Mouse (Mus musculus) forebrain, embryonic 11.5 days (tissue): Measurements from ENCODE around the gene Tjp3. TPM values are rescaled to one million over a fixed set of nuclear protein-coding genes. Genes with fewer than 3 reads are reported as not detected.
"Not testable (repeated sequence)": the region's sequence is repeated elsewhere in the genome, so short reads cannot be mapped to it uniquely, and the experiment has no call there.

Experiments used
- ATAC-seq: fragments of 200-750 bp; cut with Nextera tagmentation; replicated peaks from 2 replicates; pipeline ENCODE4 v1.8.0; 2017; ENCODE audit warnings: moderate TSS enrichment; ENCODE audit not compliant: low FRiP score
- DNase-seq: peaks from one replicate; pipeline ENCODE4 v3.0.0-alpha.2; 2017; ENCODE audit warnings: low spot score
- H3K27ac ChIP-seq: fragments of 300-500 bp; sonication (generic); 2 replicates; pipeline ENCODE4 v1.5.1; 2014; ENCODE audit warnings: low read depth, low read length
- H3K27me3 ChIP-seq: fragments of 300-500 bp; sonication (generic); 2 replicates; pipeline ENCODE4 v1.6.1; 2014; ENCODE audit warnings: mild to moderate bottlenecking, low read length, mixed read lengths; ENCODE audit not compliant: control insufficient read depth, insufficient read depth
- H3K36me3 ChIP-seq: fragments of 300-500 bp; sonication (generic); 2 replicates; pipeline ENCODE4 v1.6.1; 2014; ENCODE audit warnings: mild to moderate bottlenecking, low read length, moderate library complexity, mixed read lengths; ENCODE audit not compliant: control insufficient read depth, insufficient read depth
- H3K4me1 ChIP-seq: fragments of 300-500 bp; sonication (generic); replicated peaks from 2 replicates; pipeline ENCODE4 v1.6.1; 2014; ENCODE audit warnings: low read length, mixed read lengths; ENCODE audit not compliant: control insufficient read depth, insufficient read depth
- H3K4me2 ChIP-seq: fragments of 300-500 bp; sonication (generic); 2 replicates; pipeline ENCODE4 v1.6.1; 2014; ENCODE audit warnings: low read depth, mild to moderate bottlenecking, low read length, moderate library complexity, mixed read lengths; ENCODE audit not compliant: severe bottlenecking
- H3K4me3 ChIP-seq: fragments of 300-500 bp; sonication (generic); 2 replicates; pipeline ENCODE4 v1.5.1; 2014; ENCODE audit warnings: low read depth, low read length
- H3K9ac ChIP-seq: fragments of 300-500 bp; sonication (generic); 2 replicates; pipeline ENCODE4 v1.6.1; 2014; ENCODE audit warnings: low read length
- H3K9me3 ChIP-seq: fragments of 300-500 bp; sonication (generic); 2 replicates; pipeline ENCODE4 v1.6.1; 2016; ENCODE audit warnings: low read length, mixed read lengths; ENCODE audit not compliant: control insufficient read depth
- WGBS: fragments of 180-500 bp; shearing (Covaris S2); extraction: QIAGEN DNeasy Blood & Tissue Kit; methylation state at CpG from one replicate; pipeline ENCODE4 v1.1.7; 2014; 5-methylcytosine and 5-hydroxymethylcytosine counted together
- microRNA-seq: library from miRNA; unstranded; fragments of <30 nt; microRNA quantifications from one replicate; pipeline ENCODE4, GENCODE M21; 2016; ENCODE audit not compliant: insufficient number of aligned reads
- polyA plus RNA-seq: library from polyadenylated mRNA; unstranded; fragments of >200 nt; fragmentation: Nextera tagmentation; extraction: Ambion mirVana; gene quantifications from 2 replicates; pipeline ENCODE4 v1.2.1, GENCODE M21; 2014

Gene Tjp3
- polyA plus RNA-seq, 1 experiment from 2014 or later, result 11.9 TPM

DNA sequence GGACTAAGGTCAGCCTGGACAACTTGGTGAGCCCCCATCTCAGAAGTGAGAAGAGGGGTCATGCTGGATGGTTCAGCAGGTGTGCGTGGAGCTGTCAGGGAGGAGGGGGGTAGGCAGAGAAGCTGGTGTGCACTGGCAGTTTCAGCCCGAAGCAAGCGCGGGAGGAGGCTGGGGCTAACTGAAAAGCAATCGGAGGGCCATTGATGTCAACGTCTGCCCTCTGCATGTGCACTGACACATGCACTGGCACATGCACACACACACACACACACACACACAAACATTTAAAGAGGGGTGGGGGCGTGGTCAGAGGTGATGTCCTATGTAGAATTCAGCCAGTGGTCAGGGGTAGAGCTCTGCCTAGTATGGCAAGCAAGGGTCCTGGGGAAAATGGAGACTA is 59.9 kb downstream of the Tjp3 start:
- ATAC-seq, result 0 out of 2 replicates have a peak, but pooled peaks have one; percentile 4
- no peak for DNase-seq
- 0 out of 2 replicates have a peak overlapping the region, but pooled peaks have one; percentile 12 for H3K9ac ChIP-seq
- no peak overlapping the region; the same call in 1 of the 2 replicates for H3K4me3 ChIP-seq
- peaks cover 7% of the 10 kb centered on the region; the same call in 1 of the 2 replicates for H3K4me1 ChIP-seq
- no peaks in the 10 kb centered on the region; the same call in 1 of the 2 replicates for H3K27me3 ChIP-seq
- peak overlapping the region; percentile 53; the same call in 1 of the 2 replicates for H3K4me2 ChIP-seq
- no peaks in the 10 kb centered on the region for H3K9me3 ChIP-seq
- WGBS, result 45% methylated on average over 7 of the region's 7 CpGs
- H3K36me3 ChIP-seq, result no peaks in the 10 kb centered on the region
- no peak overlapping the region for H3K27ac ChIP-seq

DNA sequence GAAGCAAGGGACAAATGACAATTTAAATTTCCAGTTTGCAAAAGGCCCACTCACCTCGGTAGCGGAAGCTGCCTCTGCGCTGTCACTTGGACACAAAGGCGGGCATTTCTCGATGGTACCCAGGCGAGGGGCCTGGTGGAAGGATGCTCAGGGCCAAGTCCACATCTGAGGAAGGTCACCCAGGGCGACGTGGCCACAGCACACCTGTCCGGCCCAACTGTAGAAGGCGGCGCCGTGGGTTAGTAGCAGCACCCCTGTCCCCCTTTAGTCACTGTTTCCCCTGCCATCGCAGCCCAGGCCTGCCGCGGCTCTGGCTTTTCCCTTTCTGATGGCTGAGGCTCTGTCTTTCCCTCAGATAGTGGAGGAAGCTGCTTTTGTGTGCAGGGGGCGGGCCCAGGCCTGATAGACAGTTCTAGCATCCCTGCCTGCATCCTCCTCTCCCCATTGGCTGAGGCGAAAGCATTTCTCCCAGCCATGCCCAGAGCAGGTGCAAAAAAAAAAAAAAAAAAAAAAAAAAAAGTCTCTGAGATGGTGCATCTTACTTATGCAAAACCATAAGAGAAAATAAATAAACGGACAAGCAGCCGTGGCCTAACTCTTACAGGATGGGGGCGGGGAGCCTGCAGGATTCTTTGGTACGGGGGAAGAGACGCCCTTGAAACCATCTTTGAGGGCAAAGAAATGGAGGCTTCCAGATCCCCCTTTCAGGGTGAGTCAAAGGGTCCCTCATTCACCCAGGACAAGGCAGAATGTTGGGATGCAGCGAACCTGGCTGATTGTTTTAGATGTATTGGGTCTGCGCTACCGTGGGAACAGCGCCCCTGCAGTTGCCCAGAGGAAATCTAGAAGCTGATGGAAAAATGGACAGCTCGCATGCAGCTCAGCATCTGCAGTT is 60.7 kb downstream of the Tjp3 start, which contains the start of gene Atcay:
Atcay (minus strand) TSS at position 396 of the 895 bp plus-strand sequence.
- peak within 1 kb of the TSS; percentile 41 for H3K4me3 ChIP-seq
- no peaks in the 10 kb centered on the region for H3K36me3 ChIP-seq
- no peaks in the 10 kb centered on the region for H3K9me3 ChIP-seq
- 2% methylated on average over 27 of the region's 27 CpGs for WGBS
- H3K4me2 ChIP-seq, result peak within 1 kb of the TSS; percentile 53
- no peaks in the 10 kb centered on the region; the same call in 1 of the 2 replicates for H3K27me3 ChIP-seq
- DNase-seq (peak; percentile 74), ATAC-seq (peak; percentile 81)
- peak within 1 kb of the TSS; percentile 70 for H3K9ac ChIP-seq
- peaks cover 7% of the 10 kb centered on the region; the same call in 1 of the 2 replicates for H3K4me1 ChIP-seq
- H3K27ac ChIP-seq, result peak within 1 kb of the TSS; percentile 50; the same call in 1 of the 2 replicates

DNA sequence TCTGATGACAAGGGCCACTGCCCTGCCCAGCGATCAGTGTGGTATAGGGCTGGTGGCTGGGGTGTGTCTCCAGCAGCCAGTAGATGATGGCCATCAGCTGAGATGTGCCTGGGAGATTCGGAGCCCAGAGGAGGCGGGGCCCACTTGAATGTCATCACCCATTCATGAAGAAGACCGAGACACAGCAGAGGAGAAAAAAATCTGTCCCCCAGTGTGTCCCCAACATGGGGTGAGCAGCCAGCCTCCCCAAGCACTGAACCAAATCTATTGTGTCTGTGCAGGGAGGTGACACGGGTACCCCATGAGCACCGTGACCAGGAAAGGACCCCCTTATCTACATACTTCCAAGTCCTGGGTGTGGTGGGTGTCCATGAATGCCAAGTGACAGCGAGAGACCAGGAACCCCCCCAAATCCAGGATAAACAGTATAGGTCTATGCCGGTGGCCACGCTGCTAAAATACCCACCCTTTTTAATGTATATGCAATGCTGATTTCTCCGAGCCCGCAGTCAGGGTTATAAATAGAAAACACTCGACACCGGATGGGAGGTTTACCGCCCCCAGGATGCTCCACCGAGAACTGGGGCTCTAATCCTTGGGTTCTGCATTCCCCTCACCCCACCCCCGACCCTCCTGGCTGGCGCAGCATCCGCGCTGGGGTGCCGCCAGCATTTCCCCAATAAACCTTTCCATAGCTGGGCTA is 61.5 kb downstream of the Tjp3 start:
- ATAC-seq (no peak), DNase-seq (no peak)
- WGBS, result 13% methylated on average over 20 of the region's 20 CpGs
- peaks cover 7% of the 10 kb centered on the region; the same call in 1 of the 2 replicates for H3K4me1 ChIP-seq
- no peaks in the 10 kb centered on the region for H3K36me3 ChIP-seq
- H3K9ac ChIP-seq, result peak overlapping the region; percentile 70
- H3K27ac ChIP-seq, result no peak overlapping the region
- peak overlapping the region; percentile 41 for H3K4me3 ChIP-seq
- no peaks in the 10 kb centered on the region for H3K9me3 ChIP-seq
- peak overlapping the region; percentile 53 for H3K4me2 ChIP-seq
- no peaks in the 10 kb centered on the region; the same call in 1 of the 2 replicates for H3K27me3 ChIP-seq

DNA sequence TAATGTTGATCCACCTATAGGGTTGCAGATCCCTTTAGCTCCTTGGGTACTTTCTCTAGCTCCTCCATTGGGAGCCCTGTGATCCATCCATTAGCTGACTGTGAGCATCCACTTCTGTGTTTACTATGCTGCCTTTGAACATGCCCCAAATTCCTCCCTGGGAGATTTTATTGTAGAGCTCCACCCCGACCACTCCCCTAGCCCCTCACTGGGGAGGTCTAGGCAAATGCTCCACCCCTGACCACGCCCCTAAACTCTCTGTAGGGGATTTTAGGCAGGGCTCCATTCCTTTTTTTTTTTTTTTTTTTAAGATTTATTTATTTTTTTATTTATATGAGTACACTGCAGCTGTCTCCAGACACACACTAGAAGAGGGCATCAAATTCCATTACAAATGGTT is 67.7 kb downstream of the Tjp3 start:
- 69% methylated on average over 2 of the region's 2 CpGs for WGBS
- not testable (repeated sequence) for H3K9ac ChIP-seq, DNase-seq, ATAC-seq, H3K4me2 ChIP-seq, H3K9me3 ChIP-seq, H3K4me3 ChIP-seq, H3K4me1 ChIP-seq, H3K36me3 ChIP-seq, H3K27ac ChIP-seq, H3K27me3 ChIP-seq

Small RNA genes lying within 50 kb of the gene (microRNA-seq; reads per million reads assigned to microRNA genes)
- 20.2 reads per million, percentile 13 among the genes with 10 or more reads in this experiment for gene Mir3057

Other genes with a start within 250 kb of the Tjp3 start
- gene Sgta, start 231.4 kb downstream of the Tjp3 start, polyA plus RNA-seq, result 259 and 265 TPM in 2 replicates
- 76.1 and 78.9 TPM in 2 replicates for gene Thop1, start 221.5 kb downstream of the Tjp3 start, polyA plus RNA-seq
- gene Creb3l3, start 192.7 kb downstream of the Tjp3 start, polyA plus RNA-seq, result 0.33 and 0.49 TPM in 2 replicates
- 212 and 232 TPM in 2 replicates for gene Map2k2, start 185.7 kb downstream of the Tjp3 start, polyA plus RNA-seq
- 8.8 and 10.1 TPM in 2 replicates for gene Zbtb7a, start 156.4 kb downstream of the Tjp3 start, polyA plus RNA-seq
- gene Pias4, start 123.7 kb downstream of the Tjp3 start, polyA plus RNA-seq, result 54.0 and 65.0 TPM in 2 replicates
- gene Eef2, start 115.0 kb downstream of the Tjp3 start, polyA plus RNA-seq, result 467 and 501 TPM in 2 replicates
- gene Dapk3, start 108.6 kb downstream of the Tjp3 start, polyA plus RNA-seq, result 54.8 and 59.3 TPM in 2 replicates
- gene 4930442H23Rik, start 107.7 kb downstream of the Tjp3 start, polyA plus RNA-seq, result not detected in 2 replicates
- not detected in 2 replicates for gene Nmrk2, start 89.5 kb downstream of the Tjp3 start, polyA plus RNA-seq
- gene Atcay, start 60.7 kb downstream of the Tjp3 start, polyA plus RNA-seq, result 20.9 and 23.2 TPM in 2 replicates
- gene Zfr2, start 58.4 kb downstream of the Tjp3 start, polyA plus RNA-seq, result 5.3 and 6.4 TPM in 2 replicates
- 2.6 and 4.0 TPM in 2 replicates for gene Matk, start 38.6 kb downstream of the Tjp3 start, polyA plus RNA-seq
- 147 and 154 TPM in 2 replicates for gene Mrpl54, start 24.6 kb downstream of the Tjp3 start, polyA plus RNA-seq
- 36.2 and 42.0 TPM in 2 replicates for gene Apba3, start 24.6 kb downstream of the Tjp3 start, polyA plus RNA-seq
- 74.1 and 74.9 TPM in 2 replicates for gene Pip5k1c, start 1.4 kb upstream of the Tjp3 start, polyA plus RNA-seq
- 51.2 and 53.2 TPM in 2 replicates for gene Cactin, start 29.5 kb upstream of the Tjp3 start, polyA plus RNA-seq
- 1.9 and 2.6 TPM in 2 replicates for gene Tbxa2r, start 37.1 kb upstream of the Tjp3 start, polyA plus RNA-seq
- 0.07 TPM in 1 of 2 replicates, not detected in the other for gene Gipc3, start 51.7 kb upstream of the Tjp3 start, polyA plus RNA-seq
- gene Hmg20b, start 58.9 kb upstream of the Tjp3 start, polyA plus RNA-seq, result 109 and 111 TPM in 2 replicates
- 4.5 and 4.7 TPM in 2 replicates for gene Mfsd12, start 65.9 kb upstream of the Tjp3 start, polyA plus RNA-seq
- gene 4930404N11Rik, start 74.2 kb upstream of the Tjp3 start, polyA plus RNA-seq, result 0.15 and 0.40 TPM in 2 replicates
- gene Fzr1, start 86.9 kb upstream of the Tjp3 start, polyA plus RNA-seq, result 132 and 144 TPM in 2 replicates
- 61.0 and 66.3 TPM in 2 replicates for gene Dohh, start 92.8 kb upstream of the Tjp3 start, polyA plus RNA-seq
- 3.0 and 3.5 TPM in 2 replicates for gene Gm48551, start 92.9 kb upstream of the Tjp3 start, polyA plus RNA-seq
- 1.1 and 3.0 TPM in 2 replicates for gene Gm48552, start 97.4 kb upstream of the Tjp3 start, polyA plus RNA-seq
- gene Smim24, start 101.5 kb upstream of the Tjp3 start, polyA plus RNA-seq, result 2.8 and 3.3 TPM in 2 replicates
- 10.5 and 10.8 TPM in 2 replicates for gene Nfic, start 164.1 kb upstream of the Tjp3 start, polyA plus RNA-seq
- gene Celf5, start 191.1 kb upstream of the Tjp3 start, polyA plus RNA-seq, result 9.7 and 19.6 TPM in 2 replicates
- 71.8 and 72.3 TPM in 2 replicates for gene Ncln, start 204.8 kb upstream of the Tjp3 start, polyA plus RNA-seq
- 0.36 and 0.68 TPM in 2 replicates for gene S1pr4, start 208.6 kb upstream of the Tjp3 start, polyA plus RNA-seq
- gene Gna15, start 232.6 kb upstream of the Tjp3 start, polyA plus RNA-seq, result 0.45 and 0.68 TPM in 2 replicates